Mouse (Mus musculus) bone marrow macrophage, adult 2 months (primary cell): ENCODE measurements around the gene Armcx1.
"Not testable (repeated sequence)": the region's sequence is repeated elsewhere in the genome, so short reads cannot be mapped to it uniquely, and the experiment has no call there.

ENCODE experiments used
- CTCF ChIP-seq: IDR thresholded peaks from 2 replicates; pipeline ENCODE4 v1.5.1; 2012; ENCODE audit warnings: low read depth, mild to moderate bottlenecking, low read length, moderate library complexity
- POLR2A ChIP-seq: IDR thresholded peaks from 2 replicates; pipeline ENCODE4 v1.6.1; 2012; ENCODE audit warnings: mild to moderate bottlenecking, low read depth, low read length, borderline replicate concordance

GRCm38 (mm10) chrX:134723762-134724161 is 6.0 kb downstream of the Armcx1 start:
- not testable (repeated sequence) for TF ChIP-seq CTCF, POLR2A
